Mouse (Mus musculus) liver, adult 2 months (tissue): ENCODE data around the gene Ninl. TPM values are rescaled to one million over a fixed set of nuclear protein-coding genes. Genes with fewer than 3 reads are reported as not detected.

Experiments used
- DNase-seq: peaks from one replicate; pipeline ENCODE4 v3.0.0-alpha.2; 2011; ENCODE audit warnings: low read depth, low spot score; ENCODE audit errors: extremely low read depth
- H3K27ac ChIP-seq: fragments of 200-500 bp; replicated peaks from 2 replicates; pipeline ENCODE4 v1.5.1; 2012; ENCODE audit warnings: low read depth, mild to moderate bottlenecking, control low read depth, inconsistent platforms, low read length; ENCODE audit not compliant: insufficient read depth
- H3K27me3 ChIP-seq: fragments of 200-500 bp; 2 replicates; pipeline ENCODE4 v1.6.1; 2012; ENCODE audit warnings: mild to moderate bottlenecking, moderate library complexity, low read length, inconsistent platforms; ENCODE audit not compliant: control insufficient read depth, insufficient read depth
- H3K36me3 ChIP-seq: fragments of 200-500 bp; 2 replicates; pipeline ENCODE4 v1.6.1; 2012; ENCODE audit warnings: low read length, inconsistent platforms; ENCODE audit not compliant: control insufficient read depth, insufficient read depth
- H3K4me1 ChIP-seq: fragments of 200-500 bp; 2 replicates; pipeline ENCODE4 v1.6.1; 2011; ENCODE audit warnings: low read length; ENCODE audit not compliant: control insufficient read depth, insufficient read depth
- H3K4me3 ChIP-seq: fragments of 200-500 bp; 2 replicates; pipeline ENCODE4 v1.5.1; 2011; ENCODE audit warnings: low read depth, mild to moderate bottlenecking, control low read depth, low read length, moderate library complexity; ENCODE audit not compliant: insufficient read depth
- H3K79me2 ChIP-seq: fragments of 200-500 bp; 2 replicates; pipeline ENCODE4 v1.6.1; 2012; ENCODE audit warnings: inconsistent platforms, mild to moderate bottlenecking, low read length, moderate library complexity; ENCODE audit not compliant: control insufficient read depth, insufficient read depth
- H3K9ac ChIP-seq: fragments of 200-500 bp; 2 replicates; pipeline ENCODE4 v1.6.1; 2012; ENCODE audit warnings: low read depth, mild to moderate bottlenecking, control low read depth, inconsistent platforms, low read length
- CTCF ChIP-seq: fragments of 200-500 bp; IDR thresholded peaks from 2 replicates; pipeline ENCODE4 v1.5.1; 2011; ENCODE audit warnings: low read depth, low read length, control low read depth
- POLR2A ChIP-seq: fragments of 200-500 bp; IDR thresholded peaks from 2 replicates; pipeline ENCODE4 v1.6.1; 2011; ENCODE audit warnings: low read length, control low read depth; ENCODE audit not compliant: insufficient read depth; ENCODE audit errors: extremely low read depth
- WGBS: fragments of 180-500 bp; shearing (Covaris S2); methylation state at CpG from one replicate; pipeline ENCODE4 v1.1.7; 2018; 5-methylcytosine and 5-hydroxymethylcytosine counted together
- polyA plus RNA-seq: library from polyadenylated mRNA; depleted of rRNA; stranded (reverse); fragments of >200 nt; gene quantifications from 2 replicates; pipeline ENCODE4 v1.2.3, GENCODE M21; 2012
- total RNA-seq: library from RNA; depleted of rRNA; stranded (reverse); fragments of >200 nt; gene quantifications from 2 replicates; pipeline ENCODE4 v1.2.3, GENCODE M21; 2014

Gene Ninl
- total and polyA plus RNA-seq, 2 experiments = 0.29 to 0.37 TPM

DNA sequence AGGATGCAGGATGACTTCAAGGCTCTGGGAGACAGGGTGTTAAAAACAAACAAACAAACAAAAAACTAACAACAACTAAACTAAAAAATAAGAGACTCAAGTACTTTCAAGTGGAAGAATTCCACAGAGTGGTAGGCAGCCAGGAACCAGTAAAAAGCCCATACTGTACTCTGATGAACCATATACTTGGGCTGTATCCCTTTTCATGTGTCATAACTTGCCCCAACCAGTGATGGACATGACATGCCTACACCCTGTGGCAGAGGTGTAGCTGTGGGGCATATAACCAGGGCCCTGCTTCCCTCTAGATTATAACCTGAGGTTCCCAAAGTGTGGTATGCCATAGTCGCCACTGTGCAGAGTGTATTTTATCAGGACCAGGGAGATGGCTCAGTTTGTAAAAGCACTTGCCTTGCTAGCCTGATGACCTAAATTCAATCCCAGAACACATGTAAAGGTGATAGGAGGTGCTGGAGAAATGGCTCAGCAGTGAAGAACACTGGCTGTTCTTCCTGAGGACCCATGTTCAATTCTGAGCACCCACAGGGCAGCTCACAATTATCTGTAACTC lies 29.6 kb downstream of the Ninl start:
- Histone ChIP-seq H3K79me2 (no peaks in the 10 kb centered on the region), H3K36me3 (no peaks in the 10 kb centered on the region), H3K4me1 (peaks cover 4% of the 10 kb centered on the region; the same call in 1 of the 2 replicates), H3K9ac (no peak overlapping the region), H3K27ac (no peak overlapping the region), H3K27me3 (0 out of 2 replicates have a peak, but pooled peaks cover 6% of the 10 kb centered on the region), H3K4me3 (no peak overlapping the region)
- TF ChIP-seq CTCF = no peak
- TF ChIP-seq POLR2A = no peak
- DNase-seq = no peak
- 94% methylated on average over 1 of the region's 1 CpGs for WGBS

DNA sequence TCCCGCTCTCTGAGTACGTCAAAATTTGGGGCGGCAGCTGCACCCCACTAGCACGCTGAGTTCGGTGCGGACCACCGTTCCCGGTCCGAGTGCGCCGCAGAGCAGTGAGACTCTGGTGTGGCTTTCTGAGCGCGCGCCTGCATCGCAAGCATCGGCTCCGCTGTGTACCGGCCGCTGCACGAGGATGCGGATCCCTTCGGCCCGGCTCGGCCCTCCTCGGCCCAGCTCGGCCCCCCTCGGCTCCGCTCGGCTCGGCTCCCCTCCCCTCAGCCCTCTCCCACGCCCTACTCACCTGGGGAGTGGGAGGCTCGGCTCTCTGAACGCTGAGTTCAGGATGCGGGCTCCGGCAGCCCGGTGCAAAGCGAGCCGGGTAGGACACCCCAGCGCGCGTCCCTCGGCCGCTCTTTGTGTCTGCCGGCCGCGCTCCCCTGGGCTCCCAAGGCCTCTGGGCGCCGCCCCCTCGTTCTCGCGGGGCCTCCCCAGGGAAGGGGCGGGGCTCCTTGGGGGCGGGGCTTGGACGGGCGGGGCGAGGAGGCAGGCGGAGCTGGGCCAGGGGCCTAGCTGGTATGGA lies 30.2 kb downstream of the Ninl start:
- Histone ChIP-seq H3K79me2 (no peaks in the 10 kb centered on the region), H3K4me1 (peaks cover 4% of the 10 kb centered on the region; the same call in 1 of the 2 replicates), H3K27me3 (0 out of 2 replicates have a peak, but pooled peaks cover 6% of the 10 kb centered on the region), H3K36me3 (no peaks in the 10 kb centered on the region), H3K9ac (peak overlapping the region; percentile 76), H3K4me3 (peak overlapping the region; percentile 68), H3K27ac (no peak overlapping the region)
- WGBS = under 1% methylated on average over 57 of the region's 57 CpGs
- DNase-seq = no peak
- TF ChIP-seq CTCF (no peak), POLR2A (no peak)

- Histone ChIP-seq H3K27ac (no peak overlapping the region), H3K4me1 (peaks cover 4% of the 10 kb centered on the region; the same call in 1 of the 2 replicates), H3K4me3 (peak overlapping the region; percentile 68), H3K9ac (peak overlapping the region; percentile 76), H3K36me3 (no peaks in the 10 kb centered on the region), H3K27me3 (0 out of 2 replicates have a peak, but pooled peaks cover 6% of the 10 kb centered on the region), H3K79me2 (no peaks in the 10 kb centered on the region)
- 2% methylated on average over 21 of the region's 21 CpGs for WGBS
- peak; percentile 9 for DNase-seq
- TF ChIP-seq POLR2A (no peak), CTCF (no peak)
These were observed 30.7 kb downstream of the Ninl start for GRCm38 (mm10) chr2:151008517-151008932.

GRCm38 (mm10) chr2:151008006-151008405 lies 31.2 kb downstream of the Ninl start:
- TF ChIP-seq CTCF = no peak
- WGBS = 74% methylated on average over 6 of the region's 6 CpGs
- Histone ChIP-seq H3K36me3 (no peaks in the 10 kb centered on the region), H3K9ac (no peak overlapping the region), H3K79me2 (no peaks in the 10 kb centered on the region), H3K27ac (no peak overlapping the region), H3K4me1 (peaks cover 4% of the 10 kb centered on the region; the same call in 1 of the 2 replicates), H3K27me3 (0 out of 2 replicates have a peak, but pooled peaks cover 6% of the 10 kb centered on the region), H3K4me3 (no peak overlapping the region)
- DNase-seq = no peak

GRCm38 (mm10) chr2:151006281-151006945 lies 32.8 kb downstream of the Ninl start:
- H3K4me3 ChIP-seq = no peak overlapping the region
- H3K36me3 ChIP-seq = no peaks in the 10 kb centered on the region
- H3K9ac ChIP-seq = no peak overlapping the region
- no peaks in the 10 kb centered on the region for H3K79me2 ChIP-seq
- H3K27ac ChIP-seq = no peak overlapping the region
- H3K27me3 ChIP-seq = 0 out of 2 replicates have a peak, but pooled peaks cover 6% of the 10 kb centered on the region
- WGBS = 71% methylated on average over 5 of the region's 5 CpGs
- H3K4me1 ChIP-seq = peaks cover 4% of the 10 kb centered on the region; the same call in 1 of the 2 replicates
- TF ChIP-seq POLR2A (no peak), CTCF (no peak)
- DNase-seq = peak; percentile 26
